Mouse (Mus musculus): Measurements from ENCODE around the gene Olfr1238. TPM values are rescaled to one million over a fixed set of nuclear protein-coding genes. Genes with fewer than 3 reads are reported as not detected.

The Olfr1238 gene
- polyA plus RNA-seq (2015; fragmentation: Nextera tagmentation; extraction: Ambion mirVana) = not detected in 2 replicates

- Histone ChIP-seq H3K4me1 (ENCODE audit: insufficient read depth, low read length) (no peaks in the 10 kb centered on the region), H3K36me3 (ENCODE audit: insufficient read depth, low read length) (no peaks in the 10 kb centered on the region), H3K9ac (replicated peaks; ENCODE audit: low read length) (no peak within 1 kb of the TSS), H3K9me3 (ENCODE audit: low read length) (no peaks in the 10 kb centered on the region), H3K4me2 (replicated peaks; ENCODE audit: low read depth, low read length) (no peak within 1 kb of the TSS), H3K27ac (ENCODE audit: low read length) (no peak within 1 kb of the TSS), H3K27me3 (ENCODE audit: insufficient read depth, low read length) (no peaks in the 10 kb centered on the region), H3K4me3 (ENCODE audit: low read length) (no peak within 1 kb of the TSS)
- no peak for ATAC-seq (ENCODE audit: low FRiP score, low TSS enrichment)
- WGBS = 90% methylated on average over 2 of the region's 2 CpGs
Measured at GRCm38 (mm10) chr2:89409576-89409975, at the start of gene Olfr1238. Olfr1238 (minus strand) TSS chr2:89409676.

- no peaks in the 10 kb centered on the region for H3K36me3 ChIP-seq (ENCODE audit: insufficient read depth, low read length)
- H3K27me3 ChIP-seq (ENCODE audit: insufficient read depth, low read length) = no peaks in the 10 kb centered on the region
- no peak within 1 kb of the TSS for H3K27ac ChIP-seq (ENCODE audit: low read length)
- H3K9ac ChIP-seq (replicated peaks; ENCODE audit: low read length) = no peak within 1 kb of the TSS
- WGBS = 83% methylated on average over 3 of the region's 3 CpGs
- no peak within 1 kb of the TSS for H3K4me3 ChIP-seq (ENCODE audit: low read length)
- H3K9me3 ChIP-seq (ENCODE audit: low read length) = no peaks in the 10 kb centered on the region
- no peaks in the 10 kb centered on the region for H3K4me1 ChIP-seq (ENCODE audit: insufficient read depth, low read length)
- no peak within 1 kb of the TSS for H3K4me2 ChIP-seq (replicated peaks; ENCODE audit: low read depth, low read length)
- no peak for ATAC-seq (ENCODE audit: low FRiP score, low TSS enrichment)
Measured at GRCm38 (mm10) chr2:89442900-89443299, 33.4 kb upstream of the Olfr1238 start, which contains the start of gene Olfr1240. Olfr1240 (minus strand) TSS chr2:89443000.

GRCm38 (mm10) chr2:89420307-89420706 is 10.8 kb upstream of the Olfr1238 start, which contains the start of gene Olfr1239:
Olfr1239 (minus strand) TSS chr2:89420407.
- no peaks in the 10 kb centered on the region for H3K9me3 ChIP-seq (ENCODE audit: low read length)
- H3K27me3 ChIP-seq (ENCODE audit: insufficient read depth, low read length) = no peaks in the 10 kb centered on the region
- no peak within 1 kb of the TSS for H3K4me3 ChIP-seq (ENCODE audit: low read length)
- no peak for ATAC-seq (ENCODE audit: low FRiP score, low TSS enrichment)
- no peak within 1 kb of the TSS for H3K27ac ChIP-seq (ENCODE audit: low read length)
- H3K4me2 ChIP-seq (replicated peaks; ENCODE audit: low read depth, low read length) = no peak within 1 kb of the TSS
- H3K9ac ChIP-seq (replicated peaks; ENCODE audit: low read length) = no peak within 1 kb of the TSS
- no peaks in the 10 kb centered on the region for H3K4me1 ChIP-seq (ENCODE audit: insufficient read depth, low read length)
- no peaks in the 10 kb centered on the region for H3K36me3 ChIP-seq (ENCODE audit: insufficient read depth, low read length)
- WGBS = 97% methylated on average over 2 of the region's 2 CpGs

GRCm38 (mm10) chr2:89414557-89414956 is 5.1 kb upstream of the Olfr1238 start:
- Histone ChIP-seq H3K36me3 (ENCODE audit: insufficient read depth, low read length) (no peaks in the 10 kb centered on the region), H3K9ac (replicated peaks; ENCODE audit: low read length) (no peak overlapping the region), H3K4me3 (ENCODE audit: low read length) (no peak overlapping the region), H3K4me1 (ENCODE audit: insufficient read depth, low read length) (no peaks in the 10 kb centered on the region), H3K27me3 (ENCODE audit: insufficient read depth, low read length) (no peaks in the 10 kb centered on the region), H3K27ac (ENCODE audit: low read length) (no peak overlapping the region), H3K4me2 (replicated peaks; ENCODE audit: low read depth, low read length) (no peak overlapping the region), H3K9me3 (ENCODE audit: low read length) (no peaks in the 10 kb centered on the region)
- 73% methylated on average over 1 of the region's 1 CpGs for WGBS
- ATAC-seq (ENCODE audit: low FRiP score, low TSS enrichment) = peak; percentile 77; the same call in 1 of the 2 replicates

GRCm38 (mm10) chr2:89400882-89401281 is 8.6 kb downstream of the Olfr1238 start:
- Histone ChIP-seq H3K27me3 (ENCODE audit: insufficient read depth, low read length) (no peaks in the 10 kb centered on the region), H3K9me3 (ENCODE audit: low read length) (no peaks in the 10 kb centered on the region), H3K27ac (ENCODE audit: low read length) (no peak overlapping the region), H3K36me3 (ENCODE audit: insufficient read depth, low read length) (no peaks in the 10 kb centered on the region), H3K4me2 (replicated peaks; ENCODE audit: low read depth, low read length) (no peak overlapping the region), H3K9ac (replicated peaks; ENCODE audit: low read length) (no peak overlapping the region), H3K4me3 (ENCODE audit: low read length) (no peak overlapping the region), H3K4me1 (ENCODE audit: insufficient read depth, low read length) (no peaks in the 10 kb centered on the region)
- no peak for ATAC-seq (ENCODE audit: low FRiP score, low TSS enrichment)
- WGBS = 72% methylated on average over 1 of the region's 1 CpGs

GRCm38 (mm10) chr2:89364765-89365164 is 44.7 kb downstream of the Olfr1238 start, which contains the start of gene Olfr1234:
Olfr1234 (minus strand) TSS chr2:89364865.
- no peaks in the 10 kb centered on the region for H3K9me3 ChIP-seq (ENCODE audit: low read length)
- H3K4me3 ChIP-seq (ENCODE audit: low read length) = no peak within 1 kb of the TSS
- WGBS = 85% methylated on average over 4 of the region's 4 CpGs
- no peaks in the 10 kb centered on the region for H3K27me3 ChIP-seq (ENCODE audit: insufficient read depth, low read length)
- H3K27ac ChIP-seq (ENCODE audit: low read length) = no peak within 1 kb of the TSS
- no peaks in the 10 kb centered on the region for H3K36me3 ChIP-seq (ENCODE audit: insufficient read depth, low read length)
- no peak within 1 kb of the TSS for H3K4me2 ChIP-seq (replicated peaks; ENCODE audit: low read depth, low read length)
- H3K4me1 ChIP-seq (ENCODE audit: insufficient read depth, low read length) = no peaks in the 10 kb centered on the region
- no peak for ATAC-seq (ENCODE audit: low FRiP score, low TSS enrichment)
- H3K9ac ChIP-seq (replicated peaks; ENCODE audit: low read length) = no peak within 1 kb of the TSS

Other genes with a start within 250 kb of the Olfr1238 start
- not detected in 2 replicates for gene Olfr1224-ps1, start 245.6 kb downstream of the Olfr1238 start, polyA plus RNA-seq (2015; fragmentation: Nextera tagmentation; extraction: Ambion mirVana)
- gene Olfr1225, start 235.0 kb downstream of the Olfr1238 start, polyA plus RNA-seq (2015; fragmentation: Nextera tagmentation; extraction: Ambion mirVana) = not detected in 2 replicates
- gene Olfr1226, start 209.6 kb downstream of the Olfr1238 start, polyA plus RNA-seq (2015; fragmentation: Nextera tagmentation; extraction: Ambion mirVana) = not detected in 2 replicates
- not detected in 2 replicates for gene Olfr1228, start 155.6 kb downstream of the Olfr1238 start, polyA plus RNA-seq (2015; fragmentation: Nextera tagmentation; extraction: Ambion mirVana)
- not detected in 2 replicates for gene Olfr1229, start 121.7 kb downstream of the Olfr1238 start, polyA plus RNA-seq (2015; fragmentation: Nextera tagmentation; extraction: Ambion mirVana)
- not detected in 2 replicates for gene Olfr1230, start 112.4 kb downstream of the Olfr1238 start, polyA plus RNA-seq (2015; fragmentation: Nextera tagmentation; extraction: Ambion mirVana)
- gene Olfr1231, start 102.6 kb downstream of the Olfr1238 start, polyA plus RNA-seq (2015; fragmentation: Nextera tagmentation; extraction: Ambion mirVana) = not detected in 2 replicates
- gene Olfr1232, start 80.0 kb downstream of the Olfr1238 start, polyA plus RNA-seq (2015; fragmentation: Nextera tagmentation; extraction: Ambion mirVana) = not detected in 2 replicates
- not detected in 2 replicates for gene Olfr1233, start 67.3 kb downstream of the Olfr1238 start, polyA plus RNA-seq (2015; fragmentation: Nextera tagmentation; extraction: Ambion mirVana)
- gene Olfr1234, start 44.8 kb downstream of the Olfr1238 start, polyA plus RNA-seq (2015; fragmentation: Nextera tagmentation; extraction: Ambion mirVana) = not detected in 2 replicates
- not detected in 2 replicates for gene Olfr1239, start 10.7 kb upstream of the Olfr1238 start, polyA plus RNA-seq (2015; fragmentation: Nextera tagmentation; extraction: Ambion mirVana)
- not detected in 2 replicates for gene Olfr1240, start 33.3 kb upstream of the Olfr1238 start, polyA plus RNA-seq (2015; fragmentation: Nextera tagmentation; extraction: Ambion mirVana)
- gene Olfr1241, start 77.5 kb upstream of the Olfr1238 start, polyA plus RNA-seq (2015; fragmentation: Nextera tagmentation; extraction: Ambion mirVana) = not detected in 2 replicates
- not detected in 2 replicates for gene Olfr1242, start 88.7 kb upstream of the Olfr1238 start, polyA plus RNA-seq (2015; fragmentation: Nextera tagmentation; extraction: Ambion mirVana)
- not detected in 2 replicates for gene Olfr1243, start 121.8 kb upstream of the Olfr1238 start, polyA plus RNA-seq (2015; fragmentation: Nextera tagmentation; extraction: Ambion mirVana)
- gene Olfr1245, start 168.8 kb upstream of the Olfr1238 start, polyA plus RNA-seq (2015; fragmentation: Nextera tagmentation; extraction: Ambion mirVana) = not detected in 2 replicates
- gene Olfr1246, start 183.5 kb upstream of the Olfr1238 start, polyA plus RNA-seq (2015; fragmentation: Nextera tagmentation; extraction: Ambion mirVana) = not detected in 2 replicates
- not detected in 2 replicates for gene Olfr1247, start 204.5 kb upstream of the Olfr1238 start, polyA plus RNA-seq (2015; fragmentation: Nextera tagmentation; extraction: Ambion mirVana)
- not detected in 2 replicates for gene Olfr1248, start 208.6 kb upstream of the Olfr1238 start, polyA plus RNA-seq (2015; fragmentation: Nextera tagmentation; extraction: Ambion mirVana)
- gene Olfr1249, start 225.3 kb upstream of the Olfr1238 start, polyA plus RNA-seq (2015; fragmentation: Nextera tagmentation; extraction: Ambion mirVana) = not detected in 2 replicates

All from kidney, embryonic 16.5 days (tissue).